Mouse (Mus musculus): Measurements from ENCODE around the gene Vmn1r25.
"Not testable (repeated sequence)": the region's sequence is repeated elsewhere in the genome, so short reads cannot be mapped to it uniquely, and the experiment has no call there.

The Vmn1r25 gene

GRCm38 (mm10) chr6:57980710-57981109, at the start of gene Vmn1r25:
TSS of gene Vmn1r25 (minus strand) at chr6:57980810.
- no peak for ATAC-seq (ENCODE audit: low TSS enrichment)

DNA sequence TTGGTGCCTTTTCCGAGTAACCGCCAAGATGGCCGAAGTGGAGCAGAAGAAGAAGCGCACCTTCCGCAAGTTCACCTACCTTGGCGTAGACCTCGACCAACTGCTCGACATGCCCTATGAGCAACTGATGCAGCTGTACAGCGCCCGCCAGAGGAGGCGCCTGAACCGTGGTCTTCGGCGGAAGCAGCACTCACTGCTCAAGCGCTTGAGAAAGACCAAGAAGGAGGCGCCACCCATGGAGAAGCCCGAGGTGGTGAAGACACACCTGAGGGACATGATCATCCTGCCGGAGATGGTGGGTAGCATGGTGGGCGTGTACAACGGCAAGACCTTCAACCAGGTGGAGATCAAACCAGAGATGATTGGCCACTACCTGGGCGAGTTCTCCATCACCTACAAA, 36.9 kb upstream of the Vmn1r25 start:
- ATAC-seq (ENCODE audit: low TSS enrichment), result not testable (repeated sequence)

DNA sequence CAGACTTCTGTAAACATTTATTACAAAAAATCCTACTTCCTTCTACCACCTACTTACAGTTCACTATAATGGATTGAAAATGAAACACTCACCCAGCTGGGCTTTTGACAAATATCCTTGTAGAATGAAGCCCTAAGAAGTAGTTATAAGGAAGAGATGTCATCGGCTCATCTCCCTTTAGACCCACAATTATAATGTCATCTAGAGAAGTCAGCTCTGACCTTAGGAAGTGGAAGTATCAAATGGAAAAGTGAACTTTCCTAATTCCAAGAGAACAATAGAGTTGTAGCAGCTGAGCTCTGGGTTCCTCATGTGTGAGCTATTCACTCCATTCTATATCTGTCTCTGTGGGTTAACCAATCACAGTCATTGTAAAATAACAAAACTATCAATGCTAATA, 34.4 kb upstream of the Vmn1r25 start, which contains the start of gene Vmn1r26:
TSS of gene Vmn1r26 (minus strand) at position 101 of the 400 bp plus-strand sequence.
- no peak for ATAC-seq (ENCODE audit: low TSS enrichment)

GRCm38 (mm10) chr6:57961403-57961802, 19.2 kb downstream of the Vmn1r25 start, which contains the start of gene Vmn1r24:
TSS of gene Vmn1r24 (minus strand) at chr6:57961503.
- not testable (repeated sequence) for ATAC-seq (ENCODE audit: low TSS enrichment)

All from frontal cortex, adult (tissue).